Mouse (Mus musculus): ENCODE measurements around the gene Ints3. TPM values are rescaled to one million over a fixed set of nuclear protein-coding genes. Genes with fewer than 3 reads are reported as not detected.

The Ints3 gene
- total RNA-seq, 1 experiment from 2014 or later = 59.5 TPM

- DNase-seq = no peak
Observed at GRCm38 (mm10) chr3:90445417-90446200, 12.2 kb upstream of the Ints3 start.

DNA sequence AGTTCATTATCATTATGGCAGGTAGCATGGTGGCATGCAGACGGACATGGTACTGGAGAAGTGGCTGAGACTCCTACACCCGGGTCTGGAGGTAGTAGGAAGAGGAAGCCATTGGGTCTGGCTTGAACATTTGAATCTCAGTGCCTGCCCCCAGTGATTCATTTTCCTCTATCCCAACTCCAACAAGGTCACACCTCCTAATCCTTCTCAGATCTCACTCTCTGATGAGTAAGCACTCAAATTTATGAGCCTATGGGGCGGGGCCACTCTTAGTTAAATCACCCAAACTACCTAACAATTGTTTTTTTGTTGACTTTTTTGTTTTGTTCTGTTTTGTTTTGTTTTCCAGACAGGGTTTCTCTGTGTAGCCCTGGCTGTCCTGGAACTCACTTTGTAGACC, 10.6 kb upstream of the Ints3 start:
- peak; percentile 41 for DNase-seq

GRCm38 (mm10) chr3:90440756-90441155, 7.3 kb upstream of the Ints3 start:
- DNase-seq = no peak

DNA sequence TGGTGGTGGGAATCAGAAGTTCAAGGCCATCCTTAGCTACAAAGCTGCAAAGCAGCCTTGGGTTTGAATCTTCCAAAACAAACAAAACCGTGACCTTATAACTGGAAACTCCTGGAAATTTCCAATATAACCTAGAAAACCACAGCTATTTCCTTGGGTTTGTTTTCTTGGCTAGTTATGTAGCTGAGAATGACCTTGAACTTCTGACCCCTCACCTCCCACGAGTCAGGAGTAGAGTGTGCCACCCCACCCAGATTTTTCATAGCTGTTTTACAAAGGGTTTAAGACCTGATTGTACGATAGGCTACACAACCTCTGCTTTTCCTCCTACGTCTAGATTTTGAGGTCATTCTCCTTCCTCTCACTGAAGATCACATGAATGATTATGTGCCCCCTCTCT, 3.7 kb upstream of the Ints3 start:
- no peak for DNase-seq

GRCm38 (mm10) chr3:90434073-90434730, 780 bp upstream of the Ints3 start:
- DNase-seq = no peak

DNA sequence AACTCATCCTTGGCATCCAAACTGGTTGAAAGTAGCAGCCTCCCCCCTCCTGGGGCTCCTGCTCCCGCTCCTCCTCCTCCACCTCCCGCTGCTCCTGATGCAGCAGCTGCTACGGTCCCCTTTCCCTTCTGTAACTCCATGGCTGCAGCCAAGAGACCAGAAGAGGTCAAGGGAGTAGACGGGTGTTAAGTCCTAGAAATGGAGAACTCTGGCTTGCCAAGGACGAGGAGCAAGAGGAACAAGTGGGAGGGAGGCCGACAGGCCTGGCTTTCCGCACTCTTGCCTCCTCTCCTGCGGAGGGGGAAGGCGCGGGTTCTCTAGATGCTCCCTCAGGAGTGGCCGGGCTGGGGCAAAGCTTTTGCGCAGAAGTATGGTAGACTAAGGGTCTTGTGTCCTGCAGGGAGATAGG, 607 bp downstream of the Ints3 start:
- DNase-seq = peak; percentile 65

DNA sequence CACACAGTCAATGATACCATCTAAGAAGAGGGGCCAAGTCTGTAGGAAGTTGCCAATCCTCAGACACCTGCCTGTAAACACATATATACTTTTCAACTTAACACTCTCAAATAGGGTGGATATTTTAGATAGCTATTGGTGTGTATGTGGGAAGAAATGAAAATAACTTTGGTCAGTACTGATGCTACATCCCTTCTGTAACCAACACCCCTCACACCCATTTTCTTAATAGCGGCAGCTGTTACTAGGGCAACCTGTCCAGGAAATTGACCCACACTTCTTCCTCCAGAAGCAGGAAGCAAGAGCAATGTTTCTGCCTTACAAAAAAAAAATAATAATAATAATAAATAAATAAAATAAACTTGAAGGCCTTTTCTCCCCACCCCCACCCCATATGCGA, 1.1 kb downstream of the Ints3 start:
- no peak for DNase-seq

- no peak for DNase-seq
Observed at GRCm38 (mm10) chr3:90429576-90429975, 3.8 kb downstream of the Ints3 start.

- DNase-seq = no peak
Observed at GRCm38 (mm10) chr3:90428186-90428585, 5.2 kb downstream of the Ints3 start.

GRCm38 (mm10) chr3:90427574-90427973, 5.8 kb downstream of the Ints3 start:
- DNase-seq = no peak

- no peak for DNase-seq
Observed at GRCm38 (mm10) chr3:90425499-90425898, 7.9 kb downstream of the Ints3 start.

DNA sequence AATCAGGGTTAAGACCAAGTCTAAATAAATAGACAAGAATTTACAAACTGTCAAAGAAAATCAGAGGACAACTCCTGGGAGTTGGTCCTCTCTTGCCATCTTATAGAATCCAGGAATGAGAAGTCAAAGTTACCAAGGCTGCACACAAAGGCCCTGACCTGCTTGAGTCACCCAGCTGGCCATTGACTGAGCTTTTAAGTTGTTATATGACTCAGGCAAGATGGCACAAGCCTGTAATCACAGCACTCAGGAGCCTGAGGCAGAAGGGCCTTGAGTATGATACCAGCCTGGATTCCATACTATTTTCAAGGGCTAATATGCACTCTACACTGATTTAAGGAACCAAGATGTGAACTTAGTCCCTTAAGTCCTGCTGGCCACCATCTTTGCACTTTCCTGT, 9.9 kb downstream of the Ints3 start:
- no peak for DNase-seq

GRCm38 (mm10) chr3:90420696-90421095, 12.7 kb downstream of the Ints3 start:
- no peak for DNase-seq

DNA sequence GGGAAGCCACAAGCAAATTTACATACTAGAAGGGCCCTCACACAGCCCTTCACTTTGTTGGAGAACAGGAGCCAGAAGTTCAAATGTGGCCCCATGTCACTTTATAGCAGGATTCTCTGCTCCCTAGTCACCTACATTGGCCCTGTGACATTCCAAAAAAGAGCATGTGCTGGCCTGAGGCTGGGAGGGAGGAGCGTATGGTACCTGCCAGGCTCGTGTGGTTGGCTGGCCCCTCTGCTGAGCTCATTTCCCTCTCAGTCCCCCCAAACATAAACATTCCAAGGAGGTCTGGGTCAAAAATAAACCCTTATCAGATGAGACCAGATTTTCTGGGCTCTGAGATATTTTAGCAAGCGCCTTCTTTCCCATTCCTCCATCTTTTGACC, 20.4 kb downstream of the Ints3 start:
- no peak for DNase-seq

GRCm38 (mm10) chr3:90412312-90413010, 21.0 kb downstream of the Ints3 start:
- peak; percentile 92 for DNase-seq

DNA sequence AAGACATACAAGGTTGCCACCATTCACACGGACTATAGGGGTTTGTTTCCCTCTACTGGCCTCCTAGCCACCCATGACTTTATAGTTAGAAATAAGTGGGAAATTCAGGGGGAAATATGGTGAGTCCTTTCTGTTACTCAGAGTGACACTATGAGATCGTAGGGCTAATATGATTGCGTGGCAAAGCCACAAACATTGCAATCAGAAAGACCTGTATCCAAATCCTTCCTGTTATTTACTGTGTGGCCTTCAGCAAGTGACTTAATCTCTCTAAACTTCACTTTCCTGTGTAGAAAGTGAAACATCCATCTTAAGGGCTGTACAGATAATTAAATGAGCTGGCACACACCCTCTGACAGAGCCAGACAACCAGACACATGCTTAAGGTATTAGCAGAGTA, 24.7 kb downstream of the Ints3 start:
- no peak for DNase-seq

- no peak for DNase-seq
Observed at GRCm38 (mm10) chr3:90406414-90406813, 27.0 kb downstream of the Ints3 start.

DNA sequence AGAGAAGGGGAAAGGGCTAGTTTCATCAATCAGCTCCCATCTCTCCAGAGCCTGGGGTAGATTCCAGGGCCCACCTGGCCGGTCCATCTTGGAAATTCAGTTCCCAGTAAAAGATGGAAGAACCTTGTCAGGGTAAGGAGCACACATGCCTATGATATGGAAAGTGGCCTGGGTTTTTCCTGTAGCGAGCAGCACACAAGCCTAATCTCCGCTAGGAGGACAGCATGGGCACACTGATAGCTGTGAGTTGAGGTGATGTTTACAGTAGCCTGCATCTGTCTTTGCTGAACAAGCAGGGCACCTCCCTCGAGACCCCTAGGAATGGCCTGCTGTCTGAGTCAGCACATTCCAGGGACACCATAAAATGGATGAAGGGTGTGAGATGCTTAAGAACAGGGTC, 28.8 kb downstream of the Ints3 start:
- DNase-seq = no peak

- peak; percentile 71 for DNase-seq
Observed at GRCm38 (mm10) chr3:90404121-90404520, 29.3 kb downstream of the Ints3 start.

GRCm38 (mm10) chr3:90400993-90401392, 32.4 kb downstream of the Ints3 start:
- DNase-seq = peak; percentile 38

- no peak for DNase-seq
Observed at GRCm38 (mm10) chr3:90395629-90396028, 37.8 kb downstream of the Ints3 start.

DNA sequence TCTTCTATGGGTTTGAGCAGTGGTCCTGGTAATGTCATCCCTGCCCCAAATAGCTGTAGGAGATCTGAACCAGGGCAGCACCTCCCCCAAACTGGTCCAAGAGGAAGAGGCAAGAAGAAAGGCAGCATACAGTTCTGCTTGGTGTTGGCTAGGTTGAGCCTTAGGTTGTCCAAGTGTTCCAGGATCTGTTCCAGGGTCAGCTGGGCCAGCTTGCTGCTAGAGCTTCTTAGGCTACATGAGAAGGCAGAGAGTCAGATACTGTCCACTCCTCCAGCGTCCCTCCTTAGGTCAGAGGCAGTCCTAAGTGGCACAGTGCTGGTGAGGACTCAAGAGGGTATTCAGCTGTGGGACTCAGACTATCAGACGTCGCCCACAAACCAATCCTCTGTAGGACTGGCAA, 40.8 kb downstream of the Ints3 start:
- no peak for DNase-seq

DNA sequence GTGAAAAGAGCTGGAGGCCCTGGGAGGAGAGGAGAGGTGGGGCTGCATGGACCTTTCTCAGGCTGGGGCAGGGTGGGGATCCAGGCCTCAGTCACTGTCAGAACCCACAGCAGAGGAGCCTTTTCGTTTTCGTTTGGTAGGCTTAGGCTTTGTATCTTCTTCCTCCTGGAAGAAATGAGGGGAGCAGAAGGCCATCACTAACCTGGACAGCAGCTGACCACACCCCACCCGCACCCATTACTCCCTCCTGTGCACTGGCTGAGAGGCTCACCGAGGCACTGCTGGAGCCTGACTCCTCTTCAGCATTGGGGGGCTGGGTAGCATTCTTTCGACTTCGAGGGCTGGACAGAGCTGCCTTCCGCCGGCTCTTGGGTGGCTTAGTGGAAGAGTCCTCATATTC, 41.5 kb downstream of the Ints3 start:
- DNase-seq = no peak
